Mouse (Mus musculus) spleen, postnatal 10 days (tissue): ENCODE results near the gene Sgpl1.

Experiments
- DNase-seq, 2 experiments: peaks; one replicate each; pipeline ENCODE4 v3.0.0; 2021 to 2022; ENCODE audit warnings: low spot score in 2 of 2

Sgpl1 gene

DNA sequence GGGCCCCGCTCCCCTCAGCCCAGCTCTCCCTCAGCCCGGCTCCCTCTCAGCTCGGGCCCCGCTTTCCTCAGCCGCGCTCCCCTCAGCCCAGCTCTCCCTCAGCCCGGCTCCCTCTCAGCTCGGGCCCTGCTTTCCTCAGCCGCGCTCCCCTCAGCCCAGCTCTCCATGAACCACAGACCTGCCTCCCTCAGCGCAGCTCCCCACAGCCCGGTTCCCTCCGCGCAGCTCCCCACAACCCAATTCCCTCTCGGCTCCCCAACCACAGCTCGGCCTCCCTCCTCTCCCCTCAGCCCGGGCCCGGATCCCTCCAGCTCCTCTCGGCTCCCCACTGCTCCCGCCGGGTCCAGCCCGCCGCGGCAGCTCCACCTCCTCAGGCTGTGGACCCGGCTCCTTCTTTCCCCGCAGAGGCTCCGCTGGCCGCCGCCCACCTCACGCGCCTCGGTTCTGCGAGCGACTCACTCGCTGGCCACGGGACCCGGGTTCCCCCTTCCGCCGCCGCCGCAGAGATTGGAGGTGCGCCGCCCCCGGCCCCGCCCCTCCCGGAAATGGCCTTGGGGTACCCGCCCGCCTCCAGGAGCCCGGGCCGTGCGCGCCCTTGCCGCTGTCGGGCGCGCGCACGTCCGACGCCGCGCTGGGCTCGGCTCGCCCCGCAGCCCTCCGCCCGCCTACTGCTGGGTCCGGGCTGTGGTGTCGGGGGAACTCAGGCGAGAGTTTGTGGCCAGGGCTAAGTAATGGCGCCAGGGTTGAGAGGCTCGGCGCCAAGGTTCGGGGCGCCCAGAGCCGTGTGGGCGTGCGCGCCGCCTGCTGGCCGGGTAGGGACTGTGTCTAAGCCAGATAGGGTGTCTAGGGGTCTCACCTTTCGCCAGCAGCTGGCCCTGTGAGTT lies at the start of gene Sgpl1:
Gene Sgpl1 (minus strand): TSS at position 547 of the 884 bp plus-strand sequence.
- peak; percentile 83 to 90 for DNase-seq

DNA sequence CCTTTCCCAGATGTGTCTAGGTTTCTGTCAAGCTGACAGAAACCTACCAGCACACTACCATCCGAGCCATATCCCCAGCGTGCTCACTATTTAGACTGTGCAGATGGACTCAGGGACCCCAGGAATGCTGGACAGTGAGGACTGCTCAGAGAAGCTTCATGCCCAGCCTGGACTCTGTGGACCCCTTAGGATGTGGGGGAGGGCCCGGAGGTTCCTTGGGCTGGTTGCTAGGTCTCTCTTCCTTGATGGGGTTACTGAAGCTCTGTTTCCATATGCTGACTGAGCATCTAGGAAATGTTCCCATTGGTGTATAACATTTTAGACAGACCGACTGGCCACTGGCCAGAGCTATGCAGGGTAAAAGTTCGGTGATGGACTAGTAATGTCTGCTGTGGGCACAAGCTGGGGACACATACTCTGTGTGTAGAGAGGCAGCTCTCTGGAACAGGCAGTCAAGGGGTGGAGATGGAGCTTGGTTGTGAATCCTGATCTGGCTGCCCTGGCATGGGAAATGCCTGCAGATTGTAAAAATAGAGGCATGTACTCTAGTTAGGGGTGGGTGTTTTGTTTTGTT lies 48.3 kb upstream of the Sgpl1 start:
- no peak for DNase-seq

DNA sequence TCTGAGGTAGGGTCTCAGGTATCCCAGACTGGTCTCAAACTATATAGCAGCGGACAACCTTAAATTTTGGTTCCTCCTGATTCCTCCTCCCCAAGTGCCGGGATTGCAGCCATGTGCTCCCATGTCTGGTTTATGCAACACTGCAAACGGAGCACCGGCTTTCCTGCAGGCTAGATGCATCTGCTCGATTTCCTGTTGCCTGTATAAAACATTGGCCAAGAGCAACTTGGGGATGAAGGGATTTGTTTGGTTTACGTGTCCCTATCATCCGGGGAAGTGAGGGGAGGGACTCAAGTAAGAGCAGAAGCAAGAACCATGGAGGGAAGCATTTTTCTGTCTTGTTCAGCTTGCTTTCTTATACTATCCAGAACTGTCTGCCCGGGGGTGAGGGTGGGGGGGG lies 47.7 kb upstream of the Sgpl1 start:
- DNase-seq = no peak

DNA sequence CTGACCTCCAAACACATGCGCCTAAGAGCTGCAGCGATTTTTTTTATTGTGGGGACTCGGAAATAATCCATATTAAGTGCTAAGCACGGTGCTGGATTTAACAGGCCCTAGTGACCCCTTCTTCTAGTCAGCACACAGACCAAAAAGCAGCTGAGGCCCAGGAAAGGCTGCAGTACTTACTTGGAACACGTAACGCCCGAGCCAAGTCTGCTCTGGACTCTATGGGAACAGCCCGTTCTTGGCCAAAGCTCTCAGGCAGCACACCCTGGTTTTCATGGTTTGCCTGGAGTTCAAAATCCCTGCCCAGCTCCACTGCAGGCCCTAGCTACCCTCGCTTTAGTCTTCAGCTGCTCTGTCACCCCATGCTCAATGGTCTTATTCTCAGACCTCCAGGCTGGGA lies 47.1 kb upstream of the Sgpl1 start:
- DNase-seq = no peak

DNA sequence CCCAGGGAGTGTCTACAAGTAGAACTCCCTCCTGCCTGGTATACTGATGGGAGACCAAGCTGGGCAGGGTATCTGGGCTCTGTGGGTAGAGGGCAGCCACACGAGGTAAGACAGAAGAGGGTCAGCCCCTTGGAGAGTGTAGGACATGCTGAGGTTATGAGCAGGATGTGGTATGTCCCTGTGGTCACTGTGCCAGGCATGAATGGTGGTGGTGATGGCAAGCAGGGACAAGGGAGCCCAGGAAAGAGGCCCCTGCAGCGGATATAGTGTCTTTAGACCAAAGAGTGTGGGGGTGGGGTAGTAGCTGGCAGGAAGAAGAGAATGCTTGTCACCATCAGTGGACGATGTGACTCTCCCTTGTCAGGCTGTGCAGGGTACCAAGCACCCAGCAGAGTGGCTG lies 40.5 kb upstream of the Sgpl1 start:
- DNase-seq = no peak

DNA sequence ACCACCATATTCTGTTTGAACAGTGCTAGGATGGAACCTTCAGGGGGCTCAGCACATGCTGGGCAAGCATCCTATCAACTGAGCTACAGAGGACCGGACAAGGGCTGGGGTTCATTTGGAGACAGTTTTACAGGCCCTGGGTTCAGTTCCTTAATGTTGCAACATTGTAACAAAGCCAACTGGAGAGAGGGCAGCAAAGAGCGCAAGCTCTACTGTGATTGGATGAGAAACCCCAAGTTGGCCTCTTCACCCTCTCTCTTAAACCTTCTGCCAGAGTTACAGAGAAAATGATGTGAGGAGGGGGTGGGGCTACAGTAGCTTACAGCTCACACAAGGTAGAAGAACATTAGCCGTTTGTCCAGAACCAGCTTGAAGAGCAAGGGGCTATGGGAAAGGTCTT lies 39.5 kb upstream of the Sgpl1 start:
- no peak for DNase-seq

DNA sequence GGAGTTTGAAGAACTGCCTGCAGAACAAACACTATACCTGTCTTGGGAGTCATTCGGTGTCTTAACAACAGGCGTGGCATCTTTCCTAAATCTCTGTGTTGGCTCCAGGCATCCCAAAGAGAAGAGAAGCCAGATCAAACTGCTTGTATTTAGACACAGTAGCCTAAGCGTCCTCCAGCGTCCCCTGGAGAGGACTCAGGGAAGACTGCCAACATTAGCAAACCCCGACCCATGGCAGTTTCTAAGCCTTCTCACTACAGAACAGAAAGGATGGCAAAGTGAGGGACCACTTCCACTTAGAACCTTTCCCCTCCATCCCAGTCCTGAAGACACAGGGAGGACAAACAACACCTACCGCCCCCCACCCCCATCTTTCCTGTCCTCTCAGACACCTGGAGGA lies 32.4 kb upstream of the Sgpl1 start:
- no peak for DNase-seq

DNA sequence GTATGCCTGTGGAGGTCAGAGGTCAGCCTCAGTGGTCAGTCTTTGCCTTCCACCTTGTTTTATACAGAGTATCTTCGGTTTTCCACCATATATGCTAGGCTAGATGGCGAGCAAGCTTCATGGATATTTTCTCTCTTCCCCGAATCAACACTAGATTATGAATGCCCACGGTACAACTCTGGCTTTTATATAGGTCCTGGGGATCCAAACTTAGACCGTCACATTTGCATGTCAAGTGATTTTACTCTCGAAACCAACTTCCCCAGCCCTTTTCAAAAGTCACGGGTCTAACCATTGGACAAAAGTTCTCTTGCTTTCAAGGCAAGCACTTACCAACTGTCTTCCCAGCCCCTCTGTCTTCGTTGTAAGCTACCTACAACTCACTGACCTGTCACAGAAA lies 31.2 kb upstream of the Sgpl1 start:
- DNase-seq = no peak

DNA sequence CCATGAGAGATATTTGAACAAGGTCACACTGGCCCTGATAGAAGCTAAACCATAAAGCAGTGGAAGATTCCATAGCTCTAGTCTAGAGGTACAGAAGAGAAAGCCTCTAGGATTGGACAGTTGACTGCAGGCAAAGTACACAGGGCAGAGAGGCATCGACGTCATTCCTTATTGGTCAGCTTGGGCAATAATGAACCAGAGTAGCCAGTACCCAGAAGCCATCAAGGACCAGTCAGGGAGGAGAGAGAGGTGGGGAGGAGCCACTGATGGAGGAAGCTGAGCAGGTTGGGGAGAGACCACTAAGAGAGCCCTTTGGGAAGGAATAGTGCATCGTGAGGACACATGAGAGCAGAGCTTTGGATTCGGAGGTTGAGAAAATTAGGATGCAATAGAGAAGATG lies 30.2 kb upstream of the Sgpl1 start:
- DNase-seq = no peak

DNA sequence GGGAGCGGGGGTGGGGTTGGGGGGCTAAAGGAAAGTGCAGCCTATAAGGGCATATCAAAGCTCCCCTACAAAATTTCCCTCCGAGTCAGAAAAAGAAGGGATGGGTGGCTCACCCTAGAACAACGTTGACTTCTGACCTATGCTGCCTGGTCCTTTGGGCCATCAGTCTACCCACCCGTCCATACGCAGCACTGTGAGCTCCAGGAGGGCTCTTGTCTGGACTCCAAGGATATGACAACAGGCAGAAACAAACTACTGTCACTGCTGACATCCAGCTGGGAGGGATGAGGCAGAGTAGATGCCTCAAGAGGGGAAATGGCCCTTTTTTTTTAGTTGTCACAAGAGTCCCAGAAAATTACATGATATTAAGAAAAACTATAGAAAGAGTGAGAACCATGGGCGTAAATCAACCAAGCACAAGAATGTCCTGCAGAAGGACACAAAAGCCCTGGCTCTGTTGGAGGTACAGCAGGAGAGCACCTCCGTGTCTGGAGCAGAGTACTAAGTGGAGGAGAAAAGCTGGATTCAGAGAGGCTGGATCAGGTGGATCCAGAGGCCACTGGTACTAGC lies 28.8 kb upstream of the Sgpl1 start:
- DNase-seq = no peak

DNA sequence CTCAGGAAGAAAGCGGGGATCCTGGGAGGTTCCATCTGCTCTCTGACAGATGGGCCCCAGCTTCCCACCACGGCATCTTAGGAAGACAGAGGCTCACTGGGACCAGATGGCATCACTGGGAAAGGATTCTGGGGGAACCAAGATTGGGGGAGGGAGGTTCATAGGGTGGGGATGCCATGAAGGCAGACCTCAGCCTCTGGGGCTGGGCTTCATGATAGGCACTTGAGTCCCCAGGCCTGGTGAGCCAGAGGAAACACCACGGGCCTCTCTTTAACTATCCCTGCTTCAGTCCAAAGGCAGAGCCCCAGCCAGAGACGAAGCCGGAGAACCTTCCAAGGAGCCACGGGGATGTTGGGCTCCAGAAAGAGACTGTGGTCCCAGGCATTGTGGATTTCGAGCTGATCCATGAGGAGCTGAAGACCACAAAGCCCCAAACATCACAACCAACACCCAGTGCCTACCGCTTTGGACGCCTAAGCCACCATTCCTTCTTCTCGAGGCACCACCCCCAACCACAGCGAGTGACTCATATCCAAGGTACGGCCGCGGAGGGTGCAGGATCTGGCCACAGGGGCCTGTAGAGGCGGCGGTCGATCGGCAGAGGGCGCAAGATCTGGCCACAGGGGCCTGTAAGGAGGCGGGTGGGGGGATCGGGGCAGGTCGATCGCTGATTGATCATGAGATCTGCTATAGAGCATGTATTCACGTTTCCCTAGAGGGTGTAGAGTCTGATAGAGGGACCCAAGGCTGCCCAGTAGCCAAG lies 28.1 kb upstream of the Sgpl1 start:
- peak in 1 of 2 experiments; percentile 28 for DNase-seq

DNA sequence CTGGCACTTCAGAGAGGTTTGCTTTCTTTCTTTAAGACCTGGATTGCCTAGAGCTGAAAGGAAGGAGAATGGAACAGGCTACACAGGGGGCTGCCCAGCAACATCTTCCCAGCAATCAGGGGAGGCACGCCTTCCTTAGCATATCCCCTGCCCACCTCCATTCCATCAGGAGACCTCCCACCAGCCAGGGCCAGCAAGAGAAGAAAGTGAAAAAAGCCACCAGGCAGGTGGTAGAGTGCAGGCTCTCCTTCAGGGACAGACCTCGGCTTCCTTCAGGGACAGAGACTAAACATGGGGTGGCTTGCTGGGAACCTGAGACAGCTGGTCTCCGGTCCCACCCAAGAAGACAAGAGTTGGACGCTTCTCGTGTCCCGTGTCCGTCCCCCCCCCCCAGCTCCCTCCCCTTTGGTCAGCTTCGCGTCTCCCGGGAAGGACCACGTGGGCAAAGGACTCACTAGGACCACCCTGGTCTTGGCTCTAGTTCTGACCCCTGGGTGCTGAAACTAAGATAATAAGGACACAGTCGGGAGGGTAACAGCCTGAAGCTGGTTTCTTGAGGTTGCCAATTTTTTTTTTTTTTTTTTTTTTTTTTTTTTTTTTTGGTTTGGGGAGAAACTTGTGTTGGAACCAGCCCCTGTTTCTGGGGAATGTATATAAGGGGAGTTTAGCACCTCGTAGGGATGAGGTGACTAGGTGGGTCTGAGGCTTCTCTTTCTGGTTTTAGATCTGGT lies 27.4 kb upstream of the Sgpl1 start:
- DNase-seq = no peak

DNA sequence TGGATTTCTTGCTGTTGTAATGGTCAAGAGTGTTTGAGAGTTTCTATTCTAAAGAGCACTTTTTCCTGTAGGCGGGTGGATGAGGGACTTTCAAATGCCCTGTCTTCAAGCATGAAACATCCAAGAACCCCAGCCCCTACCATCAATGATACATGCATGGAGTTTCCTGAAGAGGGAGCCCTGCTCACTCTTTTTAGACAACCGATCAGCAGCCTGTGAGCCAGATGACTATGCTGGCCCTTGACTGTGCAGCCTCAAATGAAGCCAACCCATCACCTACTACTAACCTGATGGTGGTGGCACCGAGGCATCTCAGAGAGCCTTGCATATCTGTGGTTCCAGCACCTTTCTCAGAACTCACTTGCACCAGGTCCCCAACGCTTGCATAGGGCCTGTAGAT lies 25.0 kb upstream of the Sgpl1 start:
- DNase-seq = no peak

DNA sequence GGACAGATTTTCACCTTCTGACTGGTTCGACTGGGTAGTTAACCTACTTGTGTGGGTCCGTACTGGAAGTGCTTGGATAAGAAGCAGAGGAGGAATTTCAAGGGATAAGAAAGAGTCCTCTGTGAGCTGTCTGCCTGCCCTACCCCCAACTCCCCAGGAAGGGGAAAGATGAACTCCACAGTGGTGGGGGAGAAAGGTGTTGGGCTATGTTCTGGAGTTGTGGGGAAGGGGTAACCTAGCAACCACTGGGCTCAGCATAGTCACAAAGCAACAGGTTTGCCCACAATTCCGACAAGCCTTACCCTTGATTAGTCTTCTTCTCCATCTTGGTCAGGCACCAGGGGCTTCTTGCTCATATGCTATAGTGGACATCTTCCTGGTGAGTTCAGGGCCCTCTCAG lies 24.2 kb upstream of the Sgpl1 start, which contains the start of gene Tbata:
Gene Tbata (plus strand): TSS at position 301 of the 400 bp plus-strand sequence.
- DNase-seq = no peak

DNA sequence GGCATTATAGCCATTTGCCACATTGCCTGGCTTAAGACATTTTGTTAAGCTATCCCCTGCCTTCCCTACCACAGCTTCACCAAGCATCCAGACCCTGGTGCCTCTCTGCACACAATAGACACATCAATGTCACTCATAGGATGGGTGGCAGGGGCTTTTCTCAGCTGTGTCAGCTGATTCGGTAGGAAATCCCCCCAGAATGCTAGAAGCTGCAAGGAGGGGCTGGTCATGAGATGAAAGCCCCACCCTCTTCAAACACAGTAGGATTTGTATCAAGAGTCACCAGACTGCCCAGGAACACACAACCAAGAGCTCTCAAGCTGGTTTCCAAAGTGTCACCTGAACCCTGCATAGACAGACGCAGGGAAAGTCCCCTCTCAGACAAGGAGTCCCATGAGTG lies 20.9 kb upstream of the Sgpl1 start:
- DNase-seq = no peak

DNA sequence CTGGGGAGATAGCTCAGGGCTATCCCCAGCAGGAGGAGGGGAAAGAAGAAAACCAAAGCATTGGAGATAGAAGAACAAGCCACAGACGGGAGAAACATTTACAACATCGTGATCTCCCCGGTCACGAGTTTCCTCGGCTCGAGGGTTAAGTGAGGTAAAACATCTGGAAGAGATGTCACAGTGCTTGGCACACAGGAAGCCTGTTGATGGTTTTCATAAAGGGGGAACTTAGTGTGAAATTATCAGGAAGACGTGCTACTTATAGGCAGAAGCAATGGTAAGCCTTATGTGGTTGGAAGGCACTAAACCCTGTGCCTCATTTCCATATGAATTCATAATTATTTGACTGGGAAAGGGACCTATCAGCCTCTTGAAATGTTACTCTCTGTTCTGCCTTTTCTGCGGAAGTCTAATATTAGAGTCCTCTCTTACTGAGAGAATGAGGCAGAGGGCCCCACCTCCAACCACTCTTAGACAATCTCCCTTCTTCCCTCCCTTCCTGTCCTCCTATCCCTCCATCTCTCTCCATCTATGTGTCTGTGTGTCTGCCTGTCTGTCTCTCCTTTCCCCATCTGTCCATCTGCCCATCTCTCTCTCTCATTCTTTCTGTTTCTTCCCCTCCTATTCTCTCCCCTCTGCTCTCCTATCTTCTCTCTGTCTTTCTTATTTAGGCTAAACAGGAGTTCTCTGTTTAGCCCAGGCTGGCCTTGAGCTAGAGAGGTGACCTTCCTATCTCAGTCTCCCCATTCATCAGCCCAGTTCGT lies 20.0 kb upstream of the Sgpl1 start:
- DNase-seq = no peak

DNA sequence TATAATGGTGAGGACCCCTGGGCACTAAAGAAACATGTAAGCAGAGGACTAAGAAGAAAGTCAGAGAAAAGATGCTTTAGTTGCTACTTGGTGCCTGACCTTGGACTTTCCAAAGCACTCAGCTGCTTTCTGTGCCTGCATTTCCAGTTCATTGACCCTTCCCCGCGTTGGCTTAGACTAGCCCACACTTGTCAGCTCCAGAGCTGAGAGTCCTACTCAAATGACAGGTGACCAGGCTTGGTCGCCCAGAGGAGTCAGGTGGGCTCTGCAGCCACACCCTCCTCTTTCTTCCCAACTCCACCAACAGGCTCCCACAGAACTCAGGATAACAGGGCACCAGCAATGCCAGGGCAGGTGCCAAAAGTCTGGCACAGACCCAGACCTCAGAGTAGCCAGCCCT lies 14.9 kb upstream of the Sgpl1 start:
- no peak for DNase-seq

DNA sequence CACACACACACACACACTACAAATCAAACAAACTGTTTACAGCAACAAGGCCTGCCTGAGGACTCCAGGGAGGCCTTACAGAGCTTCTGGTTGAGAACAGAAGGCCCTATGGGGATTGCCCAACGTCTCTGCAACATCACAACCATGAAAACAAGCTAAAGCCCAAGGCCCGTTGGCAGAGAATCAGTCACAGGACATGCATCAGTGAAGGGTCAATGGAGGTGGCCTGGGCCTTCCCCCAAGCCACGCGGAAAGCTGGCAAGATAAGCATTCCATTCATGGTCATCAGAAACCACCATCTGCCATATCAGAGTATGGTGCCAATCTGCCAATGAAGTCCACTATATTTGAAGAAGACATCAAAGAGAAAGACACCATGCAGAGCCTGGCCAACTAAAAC lies 13.2 kb upstream of the Sgpl1 start:
- DNase-seq = no peak

DNA sequence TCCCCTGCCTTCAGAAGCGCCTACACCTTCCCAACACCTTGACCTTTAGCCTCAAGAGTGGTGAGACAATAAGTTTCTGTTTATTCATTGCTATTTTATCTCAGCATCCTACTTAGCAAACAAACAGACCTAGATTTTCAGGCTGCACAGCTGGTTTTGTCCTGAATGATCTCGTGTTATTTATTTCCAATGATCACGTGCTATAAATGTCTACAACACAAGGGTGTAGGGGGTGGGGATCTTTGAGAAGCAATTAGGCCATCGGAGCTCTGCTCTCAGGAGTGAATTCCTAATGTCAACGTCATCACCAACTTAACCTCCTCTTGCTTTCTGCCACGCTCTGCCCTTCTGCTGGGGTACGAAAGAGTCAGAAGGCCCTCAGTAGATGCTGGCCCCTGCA lies 12.6 kb upstream of the Sgpl1 start:
- no peak for DNase-seq

DNA sequence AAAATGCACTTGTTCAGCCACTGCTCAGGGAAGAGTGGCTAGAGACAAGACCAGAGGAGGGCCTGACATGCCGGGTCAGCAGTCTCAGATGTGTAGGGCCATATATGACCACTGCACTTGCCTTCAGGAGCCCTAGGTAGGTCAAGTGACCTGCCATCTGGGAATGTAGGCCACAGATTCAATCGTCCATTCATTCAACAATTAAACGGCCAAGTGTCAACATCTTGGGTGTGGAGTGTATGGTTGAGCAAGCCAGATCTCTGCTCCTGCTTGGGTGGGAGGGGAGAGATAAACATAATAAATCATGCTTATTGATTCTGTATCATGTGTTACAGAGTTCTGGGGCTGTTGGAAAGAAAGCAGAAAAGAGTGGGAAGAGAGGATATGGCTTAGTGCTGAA lies 11.1 kb upstream of the Sgpl1 start:
- no peak for DNase-seq

DNA sequence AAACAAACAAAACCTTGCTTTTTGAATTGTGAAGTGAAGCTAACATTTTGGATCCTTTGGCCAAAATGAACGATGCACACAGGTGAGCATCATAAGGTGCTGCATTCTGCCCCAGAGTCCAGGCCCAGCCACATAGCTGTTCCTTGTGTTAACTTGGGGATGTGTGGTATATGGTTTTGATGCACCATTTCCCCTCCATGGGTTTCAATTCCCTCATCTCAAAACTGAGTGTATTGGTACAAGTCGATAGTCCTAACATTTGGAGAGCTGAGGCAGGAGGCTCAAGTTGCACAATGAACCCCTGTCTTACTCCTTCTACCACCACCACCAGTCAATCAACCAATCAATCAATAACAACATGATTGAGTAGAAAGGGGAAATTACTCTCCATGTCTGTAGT lies 8.9 kb upstream of the Sgpl1 start:
- no peak for DNase-seq
